ENCODE assay signal across 27 mouse cellular contexts in genomic region chr13:101846016-101846415, GRCm38 (mm10).
"Had no signal": no experiment of that assay in that cellular context is flagged by ENCODE, and none has a peak within 500 bp of the region (broad histone marks: within the 10 kb centered on the region; RNA-seq: fewer than 3 reads in every experiment).

No protein-coding gene starts in this region.

- H3K27ac ChIP-seq: forebrain, embryonic 15.5 days; heart, adult 2 months; heart, embryonic 10.5 days; hindbrain, embryonic 10.5 days; hindbrain, embryonic 12.5 days; hindbrain, embryonic 14.5 days; intestine, embryonic 15.5 days; layer of hippocampus, adult 2 months; limb, embryonic 13.5 days; limb, embryonic 15.5 days had no signal

- H3K4me2 ChIP-seq: forebrain, embryonic 15.5 days; heart, embryonic 12.5 days; hindbrain, embryonic 12.5 days; hindbrain, embryonic 14.5 days; intestine, embryonic 15.5 days; limb, embryonic 13.5 days; limb, embryonic 15.5 days had no signal

- H3K4me1 ChIP-seq: forebrain, embryonic 15.5 days; heart, embryonic 10.5 days; hindbrain, embryonic 10.5 days; hindbrain, embryonic 12.5 days; intestine, embryonic 15.5 days; limb, embryonic 15.5 days had no signal

- DNase-seq: forebrain, postnatal 0 days; gastrocnemius, postnatal 14 days; gastrocnemius, postnatal 36 days; heart, adult 2 months; heart, postnatal 10 days; heart, postnatal 4 days; kidney, adult 18-20 months; kidney, adult 8-10 months; kidney, postnatal 10 days; kidney, postnatal 25 days; kidney, postnatal 4 days; layer of hippocampus, adult 9-11 months; layer of hippocampus, postnatal 36 days; left cerebral cortex, postnatal 4 days had no signal

- H3K36me3 ChIP-seq: forebrain, embryonic 15.5 days; heart, embryonic 10.5 days; heart, embryonic 12.5 days; hindbrain, embryonic 10.5 days; hindbrain, embryonic 12.5 days; intestine, embryonic 15.5 days; limb, embryonic 13.5 days; limb, embryonic 15.5 days had no signal

- H3K4me3 ChIP-seq: forebrain, embryonic 15.5 days; heart, adult 2 months; heart, embryonic 10.5 days; heart, embryonic 12.5 days; hindbrain, embryonic 10.5 days; hindbrain, embryonic 12.5 days; intestine, embryonic 15.5 days; layer of hippocampus, adult 2 months; limb, embryonic 13.5 days; limb, embryonic 15.5 days had no signal

- ATAC-seq: forebrain, embryonic 15.5 days; forebrain, postnatal 0 days; hindbrain, embryonic 16.5 days; inflammation-experienced regulatory T-cells, adult 6 months; intestine, embryonic 15.5 days; intestine, postnatal 0 days had no signal

- H3K9me3 ChIP-seq: forebrain, embryonic 15.5 days; heart, embryonic 10.5 days; heart, embryonic 12.5 days; hindbrain, embryonic 10.5 days; hindbrain, embryonic 12.5 days; intestine, embryonic 15.5 days; limb, embryonic 13.5 days; limb, embryonic 15.5 days had no signal

- H3K27me3 ChIP-seq: forebrain, embryonic 15.5 days; heart, embryonic 12.5 days; hindbrain, embryonic 12.5 days; intestine, embryonic 15.5 days; limb, embryonic 13.5 days; limb, embryonic 15.5 days had no signal

- H3K9ac ChIP-seq: forebrain, embryonic 15.5 days; forebrain, postnatal 0 days; heart, embryonic 12.5 days; hindbrain, embryonic 12.5 days; hindbrain, embryonic 14.5 days; intestine, embryonic 15.5 days; limb, embryonic 13.5 days; limb, embryonic 15.5 days had no signal
